Mouse (Mus musculus): ENCODE measurements around the gene Aire. TPM values are rescaled to one million over a fixed set of nuclear protein-coding genes. Genes with fewer than 3 reads are reported as not detected.
"Not testable (repeated sequence)": the region's sequence is repeated elsewhere in the genome, so short reads cannot be mapped to it uniquely, and the experiment has no call there.

Aire gene
- polyA plus RNA-seq, 1 experiment from 2014 or later: 0.68 TPM

GRCm38 (mm10) chr10:78018797-78019203 lies 24.6 kb downstream of the Aire start:
- Histone ChIP-seq H3K4me1 (peaks cover 3% of the 10 kb centered on the region; the same call in 1 of the 2 replicates), H3K4me3 (replicated peaks) (peak overlapping the region; percentile 21), H3K9ac (no peak overlapping the region), H3K9me3 (no peaks in the 10 kb centered on the region), H3K4me2 (peak overlapping the region; percentile 52), H3K36me3 (no peaks in the 10 kb centered on the region), H3K27ac (no peak overlapping the region), H3K27me3 (replicated peaks) (no peaks in the 10 kb centered on the region)
- 20% methylated on average over 19 of the region's 19 CpGs for WGBS
- ATAC-seq (ENCODE audit: insufficient read depth, low FRiP score, low read depth): peak; percentile 77

DNA sequence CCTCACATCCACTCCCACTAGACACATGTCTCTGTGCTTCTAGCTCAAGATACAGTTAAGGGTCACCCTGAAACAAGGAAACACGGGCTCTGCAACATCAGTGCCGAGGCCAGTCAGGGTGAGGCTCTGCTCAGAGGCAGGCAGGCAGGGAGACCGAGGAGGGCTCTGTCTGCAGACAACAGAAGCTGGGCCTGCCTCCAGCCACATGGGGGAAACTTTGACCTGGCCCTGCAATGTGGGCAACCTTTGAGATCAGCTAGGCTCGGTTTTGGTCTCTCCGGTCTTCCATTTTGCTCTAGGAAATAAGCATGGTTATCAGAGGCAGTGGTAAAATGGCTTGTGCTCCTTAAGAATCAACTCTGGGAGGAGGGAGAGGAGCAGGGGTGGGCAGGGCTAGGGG lies 27.0 kb downstream of the Aire start:
- Histone ChIP-seq H3K9ac (no peak overlapping the region), H3K4me2 (no peak overlapping the region), H3K27ac (no peak overlapping the region), H3K36me3 (no peaks in the 10 kb centered on the region), H3K27me3 (replicated peaks) (no peaks in the 10 kb centered on the region), H3K9me3 (no peaks in the 10 kb centered on the region), H3K4me1 (peaks cover 3% of the 10 kb centered on the region; the same call in 1 of the 2 replicates), H3K4me3 (replicated peaks) (no peak overlapping the region)
- WGBS: 55% methylated on average over 5 of the region's 5 CpGs
- no peak for ATAC-seq (ENCODE audit: insufficient read depth, low FRiP score, low read depth)

GRCm38 (mm10) chr10:78015489-78015888 lies 27.9 kb downstream of the Aire start:
- no peak for ATAC-seq (ENCODE audit: insufficient read depth, low FRiP score, low read depth)
- 78% methylated on average over 1 of the region's 1 CpGs for WGBS
- Histone ChIP-seq H3K4me1 (peaks cover 4% of the 10 kb centered on the region; the same call in 1 of the 2 replicates), H3K9me3 (no peaks in the 10 kb centered on the region), H3K27ac (no peak overlapping the region), H3K9ac (no peak overlapping the region), H3K4me2 (no peak overlapping the region), H3K36me3 (no peaks in the 10 kb centered on the region), H3K4me3 (replicated peaks) (no peak overlapping the region), H3K27me3 (replicated peaks) (no peaks in the 10 kb centered on the region)

DNA sequence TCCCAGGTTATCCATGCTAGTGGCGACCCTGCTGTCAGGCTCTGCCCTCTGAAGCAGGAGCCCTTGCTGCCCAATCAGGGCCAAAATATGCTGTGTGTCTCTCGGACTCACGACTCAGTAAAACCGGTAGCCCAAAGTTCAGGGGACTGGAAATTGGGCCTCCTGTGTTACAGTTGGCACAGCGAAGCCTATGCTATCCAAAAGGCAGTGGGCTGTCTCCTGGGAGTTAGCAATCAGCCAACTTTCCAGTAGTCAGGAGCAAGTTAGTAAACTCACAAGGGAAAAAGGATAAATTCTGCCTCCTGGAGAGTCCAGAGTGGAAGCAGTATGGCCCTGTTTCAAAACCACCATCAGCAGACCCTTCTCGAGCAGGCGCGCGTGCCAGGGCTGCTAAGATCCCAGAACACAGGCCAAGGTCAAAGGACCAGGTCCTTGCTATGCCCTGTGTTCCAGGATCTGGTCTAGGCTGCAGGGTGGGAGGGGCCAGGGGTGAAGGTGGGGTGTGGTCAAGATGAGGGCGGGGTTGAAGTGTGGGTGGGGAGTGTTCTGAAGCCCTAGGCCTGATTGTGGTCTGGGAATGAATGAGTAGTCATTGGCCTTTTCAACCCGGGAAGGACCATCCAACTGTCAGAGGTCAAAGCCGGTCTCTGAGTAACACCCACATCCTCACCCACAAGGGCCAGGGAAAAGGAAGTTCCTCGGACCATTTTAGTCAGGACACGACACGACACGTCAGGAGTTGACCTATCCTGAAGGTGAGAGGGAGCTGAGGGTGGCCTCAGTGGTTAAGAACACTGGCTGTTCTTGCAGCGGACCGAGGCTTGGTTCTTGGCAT lies 30.5 kb downstream of the Aire start:
- no peak for ATAC-seq (ENCODE audit: insufficient read depth, low FRiP score, low read depth)
- Histone ChIP-seq H3K27me3 (replicated peaks) (no peaks in the 10 kb centered on the region), H3K9ac (no peak overlapping the region), H3K4me1 (peaks cover 14% of the 10 kb centered on the region), H3K4me2 (no peak overlapping the region), H3K27ac (no peak overlapping the region), H3K9me3 (no peaks in the 10 kb centered on the region), H3K36me3 (no peaks in the 10 kb centered on the region), H3K4me3 (replicated peaks) (no peak overlapping the region)
- WGBS: 88% methylated on average over 18 of the region's 18 CpGs

DNA sequence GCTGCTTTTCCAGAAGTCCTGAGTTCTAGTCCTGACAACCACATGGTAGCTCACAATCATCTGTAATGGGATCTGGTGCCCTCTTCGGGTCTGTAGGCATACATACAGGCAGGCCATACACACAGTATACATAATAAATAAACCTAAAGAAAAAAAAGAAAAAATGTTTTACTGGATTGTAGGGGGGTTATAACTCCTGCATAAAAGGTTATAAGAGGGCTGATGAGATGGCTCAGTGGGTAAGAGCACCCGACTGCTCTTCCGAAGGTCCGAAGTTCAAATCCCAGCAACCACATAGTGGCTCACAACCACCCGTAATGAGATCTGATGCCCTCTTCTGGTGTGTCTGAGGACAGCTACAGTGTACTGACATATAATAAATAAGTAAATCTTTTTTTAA lies 32.3 kb downstream of the Aire start:
- not testable (repeated sequence) for H3K36me3 ChIP-seq; H3K27ac ChIP-seq; H3K27me3 ChIP-seq (replicated peaks); H3K4me3 ChIP-seq (replicated peaks); H3K9me3 ChIP-seq; H3K9ac ChIP-seq; H3K4me2 ChIP-seq; ATAC-seq (ENCODE audit: insufficient read depth, low FRiP score, low read depth)
- 93% methylated on average over 5 of the region's 5 CpGs for whole genome bisulfite sequencing
- H3K4me1 ChIP-seq: peaks cover 29% of the 10 kb centered on the region

DNA sequence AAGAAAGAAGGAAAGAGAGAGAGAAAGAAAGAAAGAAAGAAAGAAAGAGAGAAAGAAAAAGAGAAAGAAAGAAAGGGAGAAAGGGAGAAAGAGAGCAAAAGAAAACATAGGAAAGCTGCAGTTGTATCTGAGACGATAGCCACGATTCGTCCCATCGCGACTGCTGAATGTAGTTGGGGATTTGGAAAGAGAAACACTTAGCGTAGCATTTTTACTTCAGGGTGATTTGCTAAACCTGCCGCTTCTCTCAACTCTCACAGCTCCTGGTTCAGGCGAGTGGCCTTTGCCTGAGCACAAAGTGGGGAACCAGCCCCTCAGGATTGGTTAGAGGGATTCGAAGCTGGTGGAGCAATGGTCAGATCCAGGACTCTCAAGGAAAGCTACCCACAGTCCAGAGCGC lies 33.1 kb downstream of the Aire start:
- no peaks in the 10 kb centered on the region for H3K27me3 ChIP-seq (replicated peaks)
- 13% methylated on average over 10 of the region's 10 CpGs for WGBS
- H3K4me1 ChIP-seq: peaks cover 34% of the 10 kb centered on the region
- H3K9me3 ChIP-seq: no peaks in the 10 kb centered on the region
- H3K4me2 ChIP-seq: peak overlapping the region; percentile 74
- H3K4me3 ChIP-seq (replicated peaks): peak overlapping the region; percentile 23; the same call in 1 of the 2 replicates
- no peaks in the 10 kb centered on the region for H3K36me3 ChIP-seq
- ATAC-seq (ENCODE audit: insufficient read depth, low FRiP score, low read depth): no peak
- H3K27ac ChIP-seq: no peak overlapping the region; the same call in 1 of the 2 replicates
- 0 out of 2 replicates have a peak overlapping the region, but pooled peaks have one; percentile 6 for H3K9ac ChIP-seq

GRCm38 (mm10) chr10:78009945-78010293 lies 33.5 kb downstream of the Aire start, which contains the start of gene Pfkl:
TSS of gene Pfkl (minus strand) at chr10:78010083.
- ATAC-seq (ENCODE audit: insufficient read depth, low FRiP score, low read depth): no peak
- H3K9me3 ChIP-seq: no peaks in the 10 kb centered on the region
- peak within 1 kb of the TSS; percentile 90 for H3K4me3 ChIP-seq (replicated peaks)
- H3K27ac ChIP-seq: peak within 1 kb of the TSS; percentile 100
- no peaks in the 10 kb centered on the region for H3K27me3 ChIP-seq (replicated peaks)
- no peaks in the 10 kb centered on the region for H3K36me3 ChIP-seq
- WGBS: 0% methylated on average over 9 of the region's 9 CpGs
- peak within 1 kb of the TSS; percentile 74 for H3K4me2 ChIP-seq
- peak within 1 kb of the TSS; percentile 87 for H3K9ac ChIP-seq
- peaks cover 34% of the 10 kb centered on the region for H3K4me1 ChIP-seq

GRCm38 (mm10) chr10:78009184-78009944 lies 34.0 kb downstream of the Aire start:
- peak overlapping the region; percentile 90 for H3K4me3 ChIP-seq (replicated peaks)
- under 1% methylated on average over 58 of the region's 59 CpGs for WGBS
- no peaks in the 10 kb centered on the region for H3K27me3 ChIP-seq (replicated peaks)
- H3K4me1 ChIP-seq: peaks cover 34% of the 10 kb centered on the region
- H3K4me2 ChIP-seq: peak overlapping the region; percentile 74
- no peaks in the 10 kb centered on the region for H3K9me3 ChIP-seq
- H3K36me3 ChIP-seq: no peaks in the 10 kb centered on the region
- H3K27ac ChIP-seq: peak overlapping the region; percentile 100
- peak; percentile 94 for ATAC-seq (ENCODE audit: insufficient read depth, low FRiP score, low read depth)
- H3K9ac ChIP-seq: peak overlapping the region; percentile 87

GRCm38 (mm10) chr10:78008169-78008568 lies 35.2 kb downstream of the Aire start:
- peak overlapping the region; percentile 100; the same call in 1 of the 2 replicates for H3K27ac ChIP-seq

GRCm38 (mm10) chr10:78007203-78007602 lies 36.2 kb downstream of the Aire start:
- WGBS: 26% methylated on average over 7 of the region's 7 CpGs
- H3K9ac ChIP-seq: no peak overlapping the region
- H3K36me3 ChIP-seq: peaks cover 3% of the 10 kb centered on the region
- no peak for ATAC-seq (ENCODE audit: insufficient read depth, low FRiP score, low read depth)
- H3K4me1 ChIP-seq: peaks cover 34% of the 10 kb centered on the region
- H3K27me3 ChIP-seq (replicated peaks): no peaks in the 10 kb centered on the region
- no peaks in the 10 kb centered on the region for H3K9me3 ChIP-seq
- peak overlapping the region; percentile 28; the same call in 1 of the 2 replicates for H3K27ac ChIP-seq
- peak overlapping the region; percentile 74 for H3K4me2 ChIP-seq
- no peak overlapping the region; the same call in 1 of the 2 replicates for H3K4me3 ChIP-seq (replicated peaks)

More at GRCm38 (mm10) chr10:78008169-78008568, 35.2 kb downstream of the Aire start:
- peak overlapping the region; percentile 90 for H3K4me3 ChIP-seq (replicated peaks)
- WGBS: 70% methylated on average over 3 of the region's 3 CpGs
- no peaks in the 10 kb centered on the region for H3K9me3 ChIP-seq
- H3K9ac ChIP-seq: no peak overlapping the region
- H3K4me2 ChIP-seq: peak overlapping the region; percentile 74
- no peaks in the 10 kb centered on the region for H3K27me3 ChIP-seq (replicated peaks)
- H3K4me1 ChIP-seq: peaks cover 34% of the 10 kb centered on the region
- H3K36me3 ChIP-seq: no peaks in the 10 kb centered on the region; the same call in 1 of the 2 replicates
- ATAC-seq (ENCODE audit: insufficient read depth, low FRiP score, low read depth): no peak

- Histone ChIP-seq H3K9ac (no peak overlapping the region), H3K4me3 (replicated peaks) (no peak overlapping the region), H3K27me3 (replicated peaks) (no peaks in the 10 kb centered on the region), H3K36me3 (peaks cover 16% of the 10 kb centered on the region), H3K27ac (no peak overlapping the region), H3K9me3 (no peaks in the 10 kb centered on the region), H3K4me2 (peak overlapping the region; percentile 21), H3K4me1 (peaks cover 34% of the 10 kb centered on the region)
- 77% methylated on average over 4 of the region's 4 CpGs for WGBS
- ATAC-seq (ENCODE audit: insufficient read depth, low FRiP score, low read depth): no peak
These were observed 37.5 kb downstream of the Aire start for GRCm38 (mm10) chr10:78005791-78006438.
